Mouse (Mus musculus) limb, embryonic 14.5 days (tissue): Measurements from ENCODE around the gene Ier2. TPM values are rescaled to one million over a fixed set of nuclear protein-coding genes. Genes with fewer than 3 reads are reported as not detected.

ENCODE experiments used
- ATAC-seq: fragments of 200-750 bp; cut with Nextera tagmentation; 2 replicates; pipeline ENCODE4 v1.8.0; 2017; ENCODE audit warnings: low read depth, moderate number of reproducible peaks, moderate TSS enrichment; ENCODE audit not compliant: low FRiP score
- DNase-seq: peaks from one replicate; pipeline ENCODE4 v3.0.0-alpha.2; 2015; ENCODE audit warnings: low spot score
- H3K27ac ChIP-seq: fragments of 300-500 bp; sonication (generic); replicated peaks from 2 replicates; pipeline ENCODE4 v1.5.1; 2014; ENCODE audit warnings: low read depth, mild to moderate bottlenecking, low read length, moderate library complexity, mixed read lengths
- H3K27me3 ChIP-seq: fragments of 300-500 bp; sonication (generic); 2 replicates; pipeline ENCODE4 v1.6.1; 2014; ENCODE audit warnings: low read length, mixed read lengths; ENCODE audit not compliant: control insufficient read depth, insufficient read depth
- H3K36me3 ChIP-seq: fragments of 300-500 bp; sonication (generic); 2 replicates; pipeline ENCODE4 v1.6.1; 2014; ENCODE audit warnings: mild to moderate bottlenecking, low read length, moderate library complexity, mixed read lengths; ENCODE audit not compliant: control insufficient read depth, insufficient read depth
- H3K4me1 ChIP-seq: fragments of 300-500 bp; sonication (generic); 2 replicates; pipeline ENCODE4 v1.6.1; 2014; ENCODE audit warnings: antibody characterized with exemption, low read length, mixed read lengths; ENCODE audit not compliant: control insufficient read depth, insufficient read depth
- H3K4me2 ChIP-seq: fragments of 300-500 bp; sonication (generic); replicated peaks from 2 replicates; pipeline ENCODE4 v1.6.1; 2014; ENCODE audit warnings: low read depth, mild to moderate bottlenecking, low read length, moderate library complexity; ENCODE audit not compliant: severe bottlenecking
- H3K4me3 ChIP-seq: fragments of 300-500 bp; sonication (generic); replicated peaks from 2 replicates; pipeline ENCODE4 v1.5.1; 2014; ENCODE audit warnings: low read length
- H3K9ac ChIP-seq: fragments of 300-500 bp; sonication (generic); 2 replicates; pipeline ENCODE4 v1.6.1; 2014; ENCODE audit warnings: mild to moderate bottlenecking, low read depth, low read length, moderate library complexity; ENCODE audit not compliant: severe bottlenecking
- H3K9me3 ChIP-seq: fragments of 300-500 bp; sonication (generic); 2 replicates; pipeline ENCODE4 v1.6.1; 2016; ENCODE audit warnings: low read length; ENCODE audit not compliant: control insufficient read depth
- POLR2A ChIP-seq: fragments of 200-500 bp; IDR thresholded peaks from 2 replicates; pipeline ENCODE4 v1.8.0; 2012; ENCODE audit warnings: inconsistent platforms, mild to moderate bottlenecking, moderate library complexity, borderline replicate concordance; ENCODE audit not compliant: insufficient read depth, insufficient read length; ENCODE audit errors: extremely low read depth
- WGBS: fragments of 180-500 bp; shearing (Covaris S2); extraction: QIAGEN DNeasy Blood & Tissue Kit; methylation state at CpG from one replicate; pipeline ENCODE4 v1.1.7; 2014; 5-methylcytosine and 5-hydroxymethylcytosine counted together
- polyA plus RNA-seq, 2 experiments: library from polyadenylated mRNA; depleted of rRNA in 1 of 2; stranded (reverse) in 1 of 2; unstranded in 1 of 2; fragments of >200 nt; fragmentation: Nextera tagmentation in 1 of 2; extraction: Ambion mirVana in 1 of 2; gene quantifications; 2 replicates each; pipeline versions ENCODE4 v1.2.1 to v1.2.3; 2012 to 2014

The Ier2 gene
- polyA plus RNA-seq, 2 experiments: 33.3 to 66.0 TPM

- H3K4me1 ChIP-seq: peaks cover 9% of the 10 kb centered on the region
- H3K36me3 ChIP-seq: no peaks in the 10 kb centered on the region
- H3K9ac ChIP-seq: no peak overlapping the region
- H3K4me3 ChIP-seq: peak overlapping the region; percentile 3; the same call in 1 of the 2 replicates
- no peaks in the 10 kb centered on the region for H3K27me3 ChIP-seq
- H3K27ac ChIP-seq: peak overlapping the region; percentile 38; the same call in 1 of the 2 replicates
- ATAC-seq: no peak
- 5% methylated on average over 14 of the region's 14 CpGs for WGBS
- no peaks in the 10 kb centered on the region for H3K9me3 ChIP-seq
- peak overlapping the region; percentile 37 for H3K4me2 ChIP-seq
- TF ChIP-seq POLR2A: no peak
- peak; percentile 40 for DNase-seq
These were observed 15.2 kb downstream of the Ier2 start for GRCm38 (mm10) chr8:84647461-84647901.

- no peak for TF ChIP-seq POLR2A
- Histone ChIP-seq H3K27me3 (no peaks in the 10 kb centered on the region), H3K27ac (no peak overlapping the region), H3K36me3 (no peaks in the 10 kb centered on the region), H3K4me3 (no peak overlapping the region), H3K9me3 (no peaks in the 10 kb centered on the region), H3K9ac (no peak overlapping the region), H3K4me1 (peaks cover 9% of the 10 kb centered on the region), H3K4me2 (no peak overlapping the region; the same call in 1 of the 2 replicates)
- WGBS: 48% methylated on average over 6 of the region's 6 CpGs
- no peak for DNase-seq
- ATAC-seq: no peak
These were observed 15.9 kb downstream of the Ier2 start for GRCm38 (mm10) chr8:84646800-84647199.

- TF ChIP-seq POLR2A: no peak
- ATAC-seq (no peak), DNase-seq (no peak)
- H3K4me3 ChIP-seq: no peak overlapping the region
- no peak overlapping the region for H3K9ac ChIP-seq
- no peaks in the 10 kb centered on the region for H3K9me3 ChIP-seq
- WGBS: 70% methylated on average over 5 of the region's 5 CpGs
- H3K4me2 ChIP-seq: no peak overlapping the region
- H3K36me3 ChIP-seq: no peaks in the 10 kb centered on the region
- H3K27me3 ChIP-seq: no peaks in the 10 kb centered on the region
- H3K27ac ChIP-seq: no peak overlapping the region
- peaks cover 14% of the 10 kb centered on the region for H3K4me1 ChIP-seq
These were observed 19.6 kb downstream of the Ier2 start for GRCm38 (mm10) chr8:84643019-84643418.

GRCm38 (mm10) chr8:84641578-84642361, 20.9 kb downstream of the Ier2 start:
- H3K27me3 ChIP-seq: no peaks in the 10 kb centered on the region
- no peak overlapping the region for H3K9ac ChIP-seq
- WGBS: 78% methylated on average over 1 of the region's 1 CpGs
- DNase-seq: no peak
- no peak overlapping the region for H3K27ac ChIP-seq
- no peaks in the 10 kb centered on the region for H3K9me3 ChIP-seq
- TF ChIP-seq POLR2A: no peak
- no peak for ATAC-seq
- H3K4me1 ChIP-seq: peaks cover 8% of the 10 kb centered on the region; the same call in 1 of the 2 replicates
- H3K4me2 ChIP-seq: no peak overlapping the region
- no peaks in the 10 kb centered on the region for H3K36me3 ChIP-seq
- no peak overlapping the region for H3K4me3 ChIP-seq

GRCm38 (mm10) chr8:84640617-84641294, 21.9 kb downstream of the Ier2 start:
- no peaks in the 10 kb centered on the region for H3K36me3 ChIP-seq
- TF ChIP-seq POLR2A: no peak
- H3K27ac ChIP-seq: no peak overlapping the region
- no peaks in the 10 kb centered on the region for H3K9me3 ChIP-seq
- peaks cover 15% of the 10 kb centered on the region for H3K4me1 ChIP-seq
- H3K9ac ChIP-seq: no peak overlapping the region
- no peak overlapping the region for H3K4me3 ChIP-seq
- H3K4me2 ChIP-seq: peak overlapping the region; percentile 86; the same call in 1 of the 2 replicates
- WGBS: 68% methylated on average over 6 of the region's 7 CpGs
- ATAC-seq (no peak), DNase-seq (no peak)
- no peaks in the 10 kb centered on the region for H3K27me3 ChIP-seq
